Mouse (Mus musculus) stomach, embryonic 15.5 days (tissue): ENCODE results near the gene 4931414P19Rik. TPM values are rescaled to one million over a fixed set of nuclear protein-coding genes. Genes with fewer than 3 reads are reported as not detected.

Experiments used
- ATAC-seq: fragments of 200-750 bp; cut with Nextera tagmentation; 2 replicates; pipeline ENCODE4 v1.8.0; 2017; ENCODE audit warnings: low read depth, moderate number of reproducible peaks, moderate TSS enrichment; ENCODE audit not compliant: insufficient read depth, low FRiP score
- H3K27ac ChIP-seq: fragments of 300-500 bp; sonication (generic); 2 replicates; pipeline ENCODE4 v1.5.1; 2015; ENCODE audit warnings: mild to moderate bottlenecking, inconsistent platforms
- H3K27me3 ChIP-seq: fragments of 300-500 bp; sonication (generic); replicated peaks from 2 replicates; pipeline ENCODE4 v1.6.1; 2015; ENCODE audit warnings: inconsistent platforms
- H3K36me3 ChIP-seq: fragments of 300-500 bp; sonication (generic); 2 replicates; pipeline ENCODE4 v1.6.1; 2015; ENCODE audit warnings: inconsistent platforms
- H3K4me1 ChIP-seq: fragments of 300-500 bp; sonication (generic); 2 replicates; pipeline ENCODE4 v1.6.1; 2015; ENCODE audit warnings: inconsistent platforms
- H3K4me2 ChIP-seq: fragments of 300-500 bp; sonication (generic); 2 replicates; pipeline ENCODE4 v1.6.1; 2015; ENCODE audit warnings: mild to moderate bottlenecking, inconsistent platforms
- H3K4me3 ChIP-seq: fragments of 300-500 bp; sonication (generic); replicated peaks from 2 replicates; pipeline ENCODE4 v1.5.1; 2015; ENCODE audit warnings: inconsistent platforms
- H3K9ac ChIP-seq: fragments of 300-500 bp; sonication (generic); 2 replicates; pipeline ENCODE4 v1.6.1; 2015; ENCODE audit warnings: inconsistent platforms
- H3K9me3 ChIP-seq: fragments of 300-500 bp; sonication (generic); 2 replicates; pipeline ENCODE4 v1.6.1; 2016; ENCODE audit warnings: inconsistent platforms
- WGBS: fragments of 180-500 bp; shearing (Covaris S2); methylation state at CpG from one replicate; pipeline ENCODE4 v1.1.7; 2015; 5-methylcytosine and 5-hydroxymethylcytosine counted together
- polyA plus RNA-seq: library from polyadenylated mRNA; unstranded; fragments of >200 nt; fragmentation: Nextera tagmentation; extraction: Ambion mirVana; gene quantifications from 2 replicates; pipeline ENCODE4 v1.2.1, GENCODE M21; 2015

4931414P19Rik gene
- polyA plus RNA-seq, 1 experiment from 2014 or later: 8.3 TPM

- Histone ChIP-seq H3K4me1 (peaks cover 30% of the 10 kb centered on the region), H3K27me3 (no peaks in the 10 kb centered on the region), H3K4me3 (peak overlapping the region; percentile 74), H3K36me3 (no peaks in the 10 kb centered on the region), H3K9me3 (no peaks in the 10 kb centered on the region), H3K27ac (peak overlapping the region; percentile 94), H3K4me2 (peak overlapping the region; percentile 85), H3K9ac (peak overlapping the region; percentile 0; the same call in 1 of the 2 replicates)
- ATAC-seq: no peak
- WGBS: 0% methylated on average over 10 of the region's 10 CpGs
Observed at GRCm38 (mm10) chr14:54578063-54578462, 27.7 kb downstream of the 4931414P19Rik start.

DNA sequence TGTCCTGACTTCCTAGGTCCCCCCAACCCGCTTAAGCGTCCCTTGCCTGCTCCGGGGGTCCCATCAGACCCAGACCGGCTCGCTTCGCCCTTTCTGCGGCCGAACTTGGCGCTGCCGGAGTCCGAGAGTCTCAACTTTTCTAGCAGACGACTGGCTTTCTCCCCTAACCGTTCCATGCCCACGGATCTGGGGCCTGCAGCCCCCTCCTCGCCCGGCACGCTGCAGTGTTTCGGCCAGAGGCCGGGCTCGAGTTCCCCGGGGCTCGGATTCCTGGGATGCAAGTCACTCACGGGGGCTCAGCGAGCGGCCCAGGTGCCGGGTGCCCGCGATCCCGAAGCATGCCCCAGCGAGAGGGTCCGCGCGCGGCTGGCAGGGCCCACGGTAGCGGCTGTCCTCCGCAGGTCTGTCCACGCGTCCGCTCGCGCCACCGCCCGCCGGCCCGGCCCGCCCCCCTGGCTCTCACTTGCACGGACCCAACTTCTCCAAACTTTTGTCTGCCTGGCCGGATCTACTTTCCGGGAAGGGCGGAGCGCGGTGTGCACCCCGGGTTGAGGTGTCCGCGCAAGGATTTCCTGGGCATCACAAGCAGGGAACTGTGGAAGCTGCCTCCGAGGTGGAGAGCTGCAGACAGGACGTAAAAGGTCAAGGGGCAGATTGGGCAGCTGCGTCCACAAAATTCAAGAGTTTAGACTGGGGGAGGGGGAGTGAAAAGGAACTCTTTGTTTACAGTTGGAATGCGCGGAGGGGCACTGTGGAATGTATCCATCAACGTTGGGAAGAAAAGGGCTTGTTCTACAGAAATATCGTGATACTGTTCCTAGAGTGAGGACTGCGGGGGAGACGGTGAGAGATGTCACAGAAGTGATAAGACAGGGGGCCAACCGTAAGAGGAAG lies 28.5 kb downstream of the 4931414P19Rik start, which contains the start of gene Ajuba:
TSS of gene Ajuba (minus strand) at position 470 of the 894 bp plus-strand sequence.
- peak; percentile 66 for ATAC-seq
- no peaks in the 10 kb centered on the region for H3K36me3 ChIP-seq
- peaks cover 35% of the 10 kb centered on the region for H3K4me1 ChIP-seq
- H3K4me3 ChIP-seq: peak within 1 kb of the TSS; percentile 74
- H3K9me3 ChIP-seq: no peaks in the 10 kb centered on the region
- H3K4me2 ChIP-seq: peak within 1 kb of the TSS; percentile 85
- WGBS: under 1% methylated on average over 66 of the region's 66 CpGs
- peak within 1 kb of the TSS; percentile 94 for H3K27ac ChIP-seq
- peak within 1 kb of the TSS; percentile 56 for H3K9ac ChIP-seq
- H3K27me3 ChIP-seq: no peaks in the 10 kb centered on the region

GRCm38 (mm10) chr14:54576241-54577088 lies 29.3 kb downstream of the 4931414P19Rik start:
- Histone ChIP-seq H3K36me3 (no peaks in the 10 kb centered on the region; the same call in 1 of the 2 replicates), H3K4me3 (peak overlapping the region; percentile 74), H3K27ac (peak overlapping the region; percentile 94), H3K4me2 (peak overlapping the region; percentile 85), H3K9ac (peak overlapping the region; percentile 56), H3K4me1 (peaks cover 35% of the 10 kb centered on the region), H3K27me3 (no peaks in the 10 kb centered on the region), H3K9me3 (no peaks in the 10 kb centered on the region)
- under 1% methylated on average over 84 of the region's 84 CpGs for WGBS
- ATAC-seq: no peak

- peak; percentile 15 for ATAC-seq
- peak overlapping the region; percentile 94 for H3K27ac ChIP-seq
- H3K27me3 ChIP-seq: no peaks in the 10 kb centered on the region
- under 1% methylated on average over 35 of the region's 39 CpGs for WGBS
- peak overlapping the region; percentile 74 for H3K4me3 ChIP-seq
- peak overlapping the region; percentile 56 for H3K9ac ChIP-seq
- peaks cover 7% of the 10 kb centered on the region; the same call in 1 of the 2 replicates for H3K36me3 ChIP-seq
- H3K9me3 ChIP-seq: no peaks in the 10 kb centered on the region
- H3K4me1 ChIP-seq: peaks cover 35% of the 10 kb centered on the region
- H3K4me2 ChIP-seq: peak overlapping the region; percentile 85
Observed at GRCm38 (mm10) chr14:54575631-54576030, 30.2 kb downstream of the 4931414P19Rik start.

GRCm38 (mm10) chr14:54575031-54575430 lies 30.8 kb downstream of the 4931414P19Rik start:
- 5% methylated on average over 8 of the region's 8 CpGs for WGBS
- H3K4me2 ChIP-seq: peak overlapping the region; percentile 85
- H3K36me3 ChIP-seq: peaks cover 9% of the 10 kb centered on the region
- peak overlapping the region; percentile 74 for H3K4me3 ChIP-seq
- peak overlapping the region; percentile 56; the same call in 1 of the 2 replicates for H3K9ac ChIP-seq
- no peaks in the 10 kb centered on the region for H3K27me3 ChIP-seq
- H3K9me3 ChIP-seq: no peaks in the 10 kb centered on the region
- peak overlapping the region; percentile 83 for H3K27ac ChIP-seq
- ATAC-seq: no peak
- H3K4me1 ChIP-seq: peaks cover 38% of the 10 kb centered on the region

DNA sequence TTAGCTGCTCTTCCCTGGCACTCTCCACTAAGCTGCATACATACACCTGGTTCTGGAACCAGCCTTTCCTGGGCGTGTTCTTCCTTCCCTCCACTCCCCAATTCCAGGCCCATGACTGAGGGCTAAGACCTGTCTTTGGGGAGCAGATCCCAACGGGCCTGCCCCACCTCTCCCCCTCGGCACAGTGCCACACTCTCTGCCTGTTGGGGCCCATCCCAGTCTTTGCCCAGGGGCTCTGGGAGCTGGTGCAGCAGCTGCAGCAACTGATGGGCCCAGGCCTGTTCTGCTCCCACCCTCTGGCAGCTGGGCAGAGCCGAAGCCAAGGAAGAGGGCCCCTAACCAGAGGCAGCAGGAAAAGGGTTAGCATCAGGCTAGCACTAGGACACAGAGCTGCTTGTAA lies 31.5 kb downstream of the 4931414P19Rik start:
- Histone ChIP-seq H3K9me3 (no peaks in the 10 kb centered on the region), H3K36me3 (peaks cover 11% of the 10 kb centered on the region), H3K4me2 (peak overlapping the region; percentile 85), H3K4me1 (peaks cover 43% of the 10 kb centered on the region), H3K27me3 (no peaks in the 10 kb centered on the region), H3K4me3 (peak overlapping the region; percentile 74), H3K9ac (no peak overlapping the region), H3K27ac (peak overlapping the region; percentile 83)
- WGBS: 15% methylated on average over 4 of the region's 4 CpGs
- no peak for ATAC-seq

GRCm38 (mm10) chr14:54572790-54573736 lies 32.7 kb downstream of the 4931414P19Rik start:
- Histone ChIP-seq H3K27ac (peak overlapping the region; percentile 83), H3K36me3 (peaks cover 16% of the 10 kb centered on the region), H3K27me3 (no peaks in the 10 kb centered on the region), H3K9ac (peak overlapping the region; percentile 17; the same call in 1 of the 2 replicates), H3K9me3 (no peaks in the 10 kb centered on the region), H3K4me2 (peak overlapping the region; percentile 85), H3K4me1 (peaks cover 41% of the 10 kb centered on the region), H3K4me3 (peak overlapping the region; percentile 74)
- peak; percentile 61 for ATAC-seq
- 15% methylated on average over 14 of the region's 14 CpGs for WGBS

DNA sequence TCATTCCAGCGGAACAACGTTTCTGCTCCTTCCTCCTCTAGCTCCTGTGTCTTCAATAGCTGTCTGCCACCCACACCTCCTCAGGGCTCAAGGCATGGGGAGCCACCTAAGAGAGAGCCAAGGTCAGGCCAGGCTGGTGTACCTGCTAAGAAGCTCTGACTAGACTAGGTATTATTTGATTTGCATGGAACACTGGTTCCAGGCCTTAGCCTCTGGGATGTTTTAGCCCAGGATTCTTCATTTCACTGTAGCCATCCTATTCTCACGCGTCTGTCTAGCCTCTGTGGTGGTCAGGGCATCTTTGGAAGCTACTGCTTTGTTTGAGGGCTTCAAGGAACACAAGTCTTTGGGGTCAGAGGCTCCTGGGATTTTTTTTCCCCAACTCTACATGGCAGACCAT lies 33.7 kb downstream of the 4931414P19Rik start:
- H3K27ac ChIP-seq: peak overlapping the region; percentile 46
- peaks cover 41% of the 10 kb centered on the region for H3K4me1 ChIP-seq
- no peak overlapping the region for H3K4me3 ChIP-seq
- 59% methylated on average over 4 of the region's 4 CpGs for whole genome bisulfite sequencing
- peaks cover 24% of the 10 kb centered on the region for H3K36me3 ChIP-seq
- ATAC-seq: no peak
- no peaks in the 10 kb centered on the region for H3K9me3 ChIP-seq
- no peak overlapping the region for H3K4me2 ChIP-seq
- H3K27me3 ChIP-seq: no peaks in the 10 kb centered on the region
- no peak overlapping the region for H3K9ac ChIP-seq

DNA sequence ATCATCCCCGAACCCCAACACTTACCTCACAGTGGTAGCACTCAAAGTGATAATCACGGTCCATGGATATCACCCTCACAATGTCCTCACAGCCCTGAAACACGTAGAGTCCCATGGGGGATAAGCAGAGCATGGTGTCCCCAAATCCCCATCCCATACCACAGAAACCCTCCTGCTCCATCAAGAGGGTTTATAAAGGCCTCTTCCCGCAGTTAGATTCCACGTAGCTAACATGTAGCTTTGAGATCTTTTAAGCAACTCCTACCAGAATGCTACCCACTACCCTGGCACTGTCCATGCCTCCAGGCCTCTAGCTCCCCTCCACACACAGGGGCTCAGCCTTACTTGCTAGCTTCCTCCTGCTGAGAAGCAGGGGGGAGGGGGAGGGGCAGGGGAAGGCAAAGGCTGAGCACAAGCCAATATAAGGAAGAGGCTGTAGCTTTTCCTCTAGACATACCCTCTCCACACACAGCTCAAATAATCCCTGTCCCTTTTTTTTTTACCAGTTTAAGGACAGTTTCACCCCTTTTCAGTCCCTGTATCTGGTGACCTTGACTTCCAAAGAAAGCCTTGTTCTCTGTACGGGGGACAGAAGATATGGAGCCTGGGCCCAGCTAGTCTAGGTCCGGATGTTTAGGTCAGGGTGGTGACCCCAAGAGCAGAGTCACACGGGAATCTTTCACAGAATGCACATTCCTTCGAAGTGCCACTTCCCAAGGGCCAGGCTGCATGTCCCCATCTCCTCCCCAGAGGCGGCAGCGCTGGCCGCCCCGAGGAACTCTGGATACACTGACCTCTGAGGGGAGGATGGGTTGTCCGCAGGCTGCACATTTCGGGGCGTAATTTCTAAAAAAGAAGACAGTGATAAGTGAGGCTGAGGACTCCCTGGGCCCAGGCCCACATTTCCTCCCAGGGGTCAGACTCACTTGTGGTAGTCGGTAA lies 36.1 kb downstream of the 4931414P19Rik start:
- Histone ChIP-seq H3K9me3 (no peaks in the 10 kb centered on the region), H3K9ac (no peak overlapping the region), H3K4me1 (peaks cover 31% of the 10 kb centered on the region), H3K36me3 (peaks cover 24% of the 10 kb centered on the region), H3K27me3 (no peaks in the 10 kb centered on the region), H3K4me3 (no peak overlapping the region), H3K4me2 (no peak overlapping the region), H3K27ac (no peak overlapping the region)
- 57% methylated on average over 17 of the region's 17 CpGs for WGBS
- no peak for ATAC-seq

DNA sequence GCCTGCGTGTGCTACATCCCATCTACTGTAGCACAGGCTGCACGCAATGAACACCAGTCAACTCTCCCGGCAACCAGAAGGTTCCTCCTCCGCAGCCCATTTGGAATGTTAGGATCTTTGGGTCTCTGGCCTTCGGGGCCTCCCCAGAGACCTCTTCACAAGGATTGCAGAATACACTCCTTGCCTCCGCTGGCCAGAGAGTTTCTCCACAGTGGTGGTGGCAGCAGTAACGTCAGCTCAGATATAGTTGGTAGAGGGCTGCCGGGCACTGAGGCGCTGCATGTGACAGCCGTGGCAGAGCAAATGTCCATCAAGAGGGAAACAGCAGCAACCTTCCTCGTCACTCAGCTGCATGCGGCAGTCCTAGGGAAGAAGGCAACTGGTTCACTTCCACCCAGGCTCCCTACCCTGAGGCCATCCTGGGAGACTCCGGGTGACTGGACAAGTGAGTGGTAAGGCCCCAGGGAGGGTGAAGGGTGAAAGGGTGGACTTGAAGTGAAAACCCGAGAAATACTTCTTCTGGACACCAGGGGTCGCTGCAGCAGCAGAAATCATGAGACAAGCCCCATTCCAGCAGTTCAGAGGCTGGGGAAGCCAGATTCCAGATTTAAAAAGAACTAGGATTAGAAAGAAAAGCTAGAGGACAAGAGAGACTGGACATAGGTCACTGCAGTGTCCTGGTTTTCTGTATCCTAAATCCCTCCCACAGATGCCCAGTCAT lies 36.9 kb downstream of the 4931414P19Rik start:
- ATAC-seq: no peak
- H3K9me3 ChIP-seq: no peaks in the 10 kb centered on the region
- WGBS: 72% methylated on average over 15 of the region's 15 CpGs

More for the DNA sequence above, 36.9 kb downstream of the 4931414P19Rik start:
- peaks cover 23% of the 10 kb centered on the region for H3K4me1 ChIP-seq
- no peak overlapping the region for H3K4me2 ChIP-seq
- no peak overlapping the region for H3K4me3 ChIP-seq
- H3K27ac ChIP-seq: no peak overlapping the region
- peaks cover 24% of the 10 kb centered on the region for H3K36me3 ChIP-seq
- H3K9ac ChIP-seq: no peak overlapping the region
- no peaks in the 10 kb centered on the region for H3K27me3 ChIP-seq
